Mouse (Mus musculus) subcutaneous adipose tissue, adult 2 months (tissue): Measurements from ENCODE around the gene Adam22. TPM values are rescaled to one million over a fixed set of nuclear protein-coding genes. Genes with fewer than 3 reads are reported as not detected.

Experiments
- polyA plus RNA-seq: library from polyadenylated mRNA; depleted of rRNA; stranded (reverse); fragments of >200 nt; gene quantifications from 2 replicates; pipeline ENCODE4 v1.2.3, GENCODE M21; 2012; ENCODE audit warnings: low replicate concordance; rRNA removed

The Adam22 gene
- 0.90 and 5.5 TPM in 2 replicates for polyA plus RNA-seq

GRCm38 (mm10) chr5:8367614-8368327 lies at the start of gene Adam22:
Gene Adam22 (minus strand): TSS chr5:8368160.

DNA sequence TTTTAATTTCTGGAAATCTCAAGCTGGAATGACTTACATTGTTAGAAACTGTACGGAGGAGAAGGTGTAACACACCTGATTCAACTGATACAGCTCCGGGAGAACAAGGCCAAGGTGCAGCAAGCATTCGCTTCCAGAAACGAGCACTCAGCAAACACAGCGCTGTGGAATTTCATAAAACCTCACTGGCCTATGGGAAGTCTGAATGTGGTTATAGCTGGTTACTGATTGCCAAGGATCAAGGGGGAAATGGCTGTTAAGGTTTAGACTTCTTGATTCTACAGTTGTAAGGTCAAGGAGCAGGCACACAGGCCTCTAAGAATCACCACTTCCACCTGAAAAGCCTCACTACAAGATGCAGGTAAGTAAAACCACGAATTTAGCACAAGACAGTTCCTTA lies 322.1 kb downstream of the Adam22 start, which contains the start of gene Sri:
Gene Sri, plus strand, starts transcription at position 224 of the 400 bp plus-strand sequence.

Other genes with a start within 250 kb of the Adam22 start
- gene Dbf4, start 54.6 kb upstream of the Adam22 start, polyA plus RNA-seq = 1.3 and 4.1 TPM in 2 replicates
- 2.9 and 4.1 TPM in 2 replicates for gene Slc25a40, start 54.7 kb upstream of the Adam22 start, polyA plus RNA-seq